Mouse (Mus musculus) gastrocnemius, adult 18-20 months (tissue): ENCODE measurements around the gene Gm20388. TPM values are rescaled to one million over a fixed set of nuclear protein-coding genes. Genes with fewer than 3 reads are reported as not detected.

Experiments
- DNase-seq: peaks from one replicate; pipeline ENCODE4 v3.0.0; 2021; ENCODE audit warnings: low spot score
- total RNA-seq, 2 experiments: library from RNA; stranded (reverse); gene quantifications; 2 replicates each; pipeline ENCODE4 v1.2.3; 2021

Gm20388 gene
- total RNA-seq, 2 experiments from 2014 or later: 10.5 to 12.3 TPM

GRCm38 (mm10) chr8:123714451-123714850, 3803.8 kb downstream of the Gm20388 start:
- no peak for DNase-seq

GRCm38 (mm10) chr8:123715916-123716592, 3805.4 kb downstream of the Gm20388 start:
- DNase-seq: no peak

GRCm38 (mm10) chr8:123717104-123717503, 3806.5 kb downstream of the Gm20388 start:
- DNase-seq: no peak

GRCm38 (mm10) chr8:123717516-123718490, 3807.2 kb downstream of the Gm20388 start:
- DNase-seq: peak; percentile 57

GRCm38 (mm10) chr8:123718752-123719151, 3808.1 kb downstream of the Gm20388 start:
- no peak for DNase-seq

GRCm38 (mm10) chr8:123719280-123719679, 3808.6 kb downstream of the Gm20388 start:
- no peak for DNase-seq

- no peak for DNase-seq
Measured at GRCm38 (mm10) chr8:123719811-123720210, 3809.2 kb downstream of the Gm20388 start.

GRCm38 (mm10) chr8:123720471-123721001, 3809.9 kb downstream of the Gm20388 start:
- DNase-seq: no peak

GRCm38 (mm10) chr8:123722245-123722644, 3811.6 kb downstream of the Gm20388 start:
- no peak for DNase-seq

GRCm38 (mm10) chr8:123724752-123725151, 3814.1 kb downstream of the Gm20388 start:
- no peak for DNase-seq

- no peak for DNase-seq
Measured at GRCm38 (mm10) chr8:123725261-123725660, 3814.6 kb downstream of the Gm20388 start.

GRCm38 (mm10) chr8:123726759-123727158, 3816.1 kb downstream of the Gm20388 start:
- no peak for DNase-seq

GRCm38 (mm10) chr8:123729055-123729785, 3818.6 kb downstream of the Gm20388 start:
- no peak for DNase-seq

- DNase-seq: no peak
Measured at GRCm38 (mm10) chr8:123729786-123730411, 3819.3 kb downstream of the Gm20388 start.

- no peak for DNase-seq
Measured at GRCm38 (mm10) chr8:123732332-123732731, 3821.7 kb downstream of the Gm20388 start.

- DNase-seq: no peak
Measured at GRCm38 (mm10) chr8:123734486-123734885, 3823.8 kb downstream of the Gm20388 start.

- DNase-seq: peak; percentile 58
Measured at GRCm38 (mm10) chr8:123736974-123737373, 3826.3 kb downstream of the Gm20388 start.

- DNase-seq: no peak
Measured at GRCm38 (mm10) chr8:123740263-123740662, 3829.6 kb downstream of the Gm20388 start.

GRCm38 (mm10) chr8:123741232-123741631, 3830.6 kb downstream of the Gm20388 start:
- no peak for DNase-seq

- DNase-seq: no peak
Measured at GRCm38 (mm10) chr8:123746488-123746887, 3835.8 kb downstream of the Gm20388 start.

GRCm38 (mm10) chr8:123747772-123748171, 3837.1 kb downstream of the Gm20388 start:
- peak; percentile 34 for DNase-seq
